Mouse (Mus musculus) embryonic facial prominence, embryonic 15.5 days (tissue): ENCODE measurements at regions not wholly inside any gene's neighbourhood (a gene's known extent, or its start where the extent isn't known, plus 50 kb on each side); places are given as distances from the start of the nearest gene placed in this dataset.

ENCODE experiments used
- ATAC-seq: fragments of 200-750 bp; cut with Nextera tagmentation; 2 replicates; pipeline ENCODE4 v1.8.0; 2017; ENCODE audit warnings: low read depth, moderate TSS enrichment; ENCODE audit not compliant: insufficient number of reproducible peaks, low FRiP score, low TSS enrichment
- H3K27ac ChIP-seq: fragments of 300-500 bp; sonication (generic); replicated peaks from 2 replicates; pipeline ENCODE4 v1.5.1; 2015; ENCODE audit warnings: mild to moderate bottlenecking, inconsistent platforms
- H3K27me3 ChIP-seq: fragments of 300-500 bp; sonication (generic); 2 replicates; pipeline ENCODE4 v1.6.1; 2015; ENCODE audit warnings: inconsistent platforms
- H3K36me3 ChIP-seq: fragments of 300-500 bp; sonication (generic); 2 replicates; pipeline ENCODE4 v1.6.1; 2015; ENCODE audit warnings: mild to moderate bottlenecking, inconsistent platforms
- H3K4me1 ChIP-seq: fragments of 300-500 bp; sonication (generic); 2 replicates; pipeline ENCODE4 v1.6.1; 2015; ENCODE audit warnings: inconsistent platforms
- H3K4me2 ChIP-seq: fragments of 300-500 bp; sonication (generic); replicated peaks from 2 replicates; pipeline ENCODE4 v1.6.1; 2015; ENCODE audit warnings: mild to moderate bottlenecking, inconsistent platforms
- H3K4me3 ChIP-seq: fragments of 300-500 bp; sonication (generic); replicated peaks from 2 replicates; pipeline ENCODE4 v1.5.1; 2015; ENCODE audit warnings: mild to moderate bottlenecking, inconsistent platforms
- H3K9ac ChIP-seq: fragments of 300-500 bp; sonication (generic); 2 replicates; pipeline ENCODE4 v1.6.1; 2015; ENCODE audit warnings: inconsistent platforms
- H3K9me3 ChIP-seq: fragments of 300-500 bp; sonication (generic); replicated peaks from 2 replicates; pipeline ENCODE4 v1.6.1; 2016; ENCODE audit warnings: inconsistent platforms
- WGBS: fragments of 180-500 bp; shearing (Covaris S2); methylation state at CpG from one replicate; pipeline ENCODE4 v1.1.7; 2015; 5-methylcytosine and 5-hydroxymethylcytosine counted together

GRCm38 (mm10) chr15:56858627-56859334 lies 618.6 kb downstream of the Slc22a22 start:
- no peaks in the 10 kb centered on the region for H3K36me3 ChIP-seq
- H3K9ac ChIP-seq, result no peak overlapping the region
- no peaks in the 10 kb centered on the region for H3K27me3 ChIP-seq
- H3K4me1 ChIP-seq, result 0 out of 2 replicates have a peak, but pooled peaks cover 3% of the 10 kb centered on the region
- no peak for ATAC-seq
- H3K4me3 ChIP-seq, result no peak overlapping the region
- H3K27ac ChIP-seq, result no peak overlapping the region
- H3K9me3 ChIP-seq, result no peaks in the 10 kb centered on the region
- 44% methylated on average over 4 of the region's 4 CpGs for WGBS
- no peak overlapping the region for H3K4me2 ChIP-seq

GRCm38 (mm10) chr15:56858134-56858533 lies 619.3 kb downstream of the Slc22a22 start:
- H3K4me3 ChIP-seq, result no peak overlapping the region
- H3K36me3 ChIP-seq, result no peaks in the 10 kb centered on the region
- H3K27me3 ChIP-seq, result no peaks in the 10 kb centered on the region
- no peaks in the 10 kb centered on the region for H3K9me3 ChIP-seq
- H3K4me2 ChIP-seq, result no peak overlapping the region
- H3K9ac ChIP-seq, result no peak overlapping the region
- H3K4me1 ChIP-seq, result 0 out of 2 replicates have a peak, but pooled peaks cover 3% of the 10 kb centered on the region
- WGBS, result 49% methylated on average over 3 of the region's 3 CpGs
- no peak overlapping the region for H3K27ac ChIP-seq
- no peak for ATAC-seq

GRCm38 (mm10) chr15:56856057-56856456 lies 621.4 kb downstream of the Slc22a22 start:
- no peak for ATAC-seq
- Histone ChIP-seq H3K36me3 (no peaks in the 10 kb centered on the region), H3K9me3 (no peaks in the 10 kb centered on the region), H3K27me3 (no peaks in the 10 kb centered on the region), H3K4me3 (no peak overlapping the region), H3K4me2 (no peak overlapping the region), H3K27ac (no peak overlapping the region), H3K4me1 (0 out of 2 replicates have a peak, but pooled peaks cover 3% of the 10 kb centered on the region), H3K9ac (no peak overlapping the region)
- WGBS, result 9% methylated on average over 2 of the region's 2 CpGs

GRCm38 (mm10) chr15:56853106-56853505 lies 624.3 kb downstream of the Slc22a22 start:
- Histone ChIP-seq H3K36me3 (no peaks in the 10 kb centered on the region), H3K27me3 (no peaks in the 10 kb centered on the region), H3K9ac (no peak overlapping the region), H3K4me1 (0 out of 2 replicates have a peak, but pooled peaks cover 3% of the 10 kb centered on the region), H3K4me3 (no peak overlapping the region), H3K9me3 (no peaks in the 10 kb centered on the region), H3K27ac (no peak overlapping the region), H3K4me2 (no peak overlapping the region)
- 45% methylated on average over 5 of the region's 5 CpGs for WGBS
- no peak for ATAC-seq

GRCm38 (mm10) chr15:56847469-56848128 lies 629.8 kb downstream of the Slc22a22 start:
- no peaks in the 10 kb centered on the region for H3K4me1 ChIP-seq
- no peak overlapping the region for H3K27ac ChIP-seq
- no peak overlapping the region for H3K9ac ChIP-seq
- ATAC-seq, result no peak
- H3K36me3 ChIP-seq, result no peaks in the 10 kb centered on the region
- H3K9me3 ChIP-seq, result no peaks in the 10 kb centered on the region
- no peak overlapping the region for H3K4me2 ChIP-seq
- H3K27me3 ChIP-seq, result no peaks in the 10 kb centered on the region
- H3K4me3 ChIP-seq, result no peak overlapping the region
- WGBS, result 80% methylated on average over 6 of the region's 6 CpGs

GRCm38 (mm10) chr15:56844574-56844973 lies 632.9 kb downstream of the Slc22a22 start:
- H3K36me3 ChIP-seq, result no peaks in the 10 kb centered on the region
- no peak for ATAC-seq
- 38% methylated on average over 1 of the region's 1 CpGs for WGBS
- no peak overlapping the region for H3K4me2 ChIP-seq
- no peak overlapping the region for H3K27ac ChIP-seq
- no peak overlapping the region for H3K4me3 ChIP-seq
- H3K27me3 ChIP-seq, result no peaks in the 10 kb centered on the region
- H3K9me3 ChIP-seq, result no peaks in the 10 kb centered on the region
- no peak overlapping the region for H3K9ac ChIP-seq
- no peaks in the 10 kb centered on the region for H3K4me1 ChIP-seq

GRCm38 (mm10) chr15:56841516-56841915 lies 635.9 kb downstream of the Slc22a22 start:
- H3K36me3 ChIP-seq, result no peaks in the 10 kb centered on the region
- no peak for ATAC-seq
- 83% methylated on average over 3 of the region's 3 CpGs for WGBS
- no peak overlapping the region for H3K27ac ChIP-seq
- H3K9ac ChIP-seq, result no peak overlapping the region
- H3K9me3 ChIP-seq, result no peaks in the 10 kb centered on the region
- no peaks in the 10 kb centered on the region for H3K4me1 ChIP-seq
- no peak overlapping the region for H3K4me2 ChIP-seq
- no peak overlapping the region for H3K4me3 ChIP-seq
- H3K27me3 ChIP-seq, result no peaks in the 10 kb centered on the region

- Histone ChIP-seq H3K9me3 (no peaks in the 10 kb centered on the region), H3K9ac (no peak overlapping the region), H3K4me2 (no peak overlapping the region), H3K4me3 (no peak overlapping the region), H3K27me3 (no peaks in the 10 kb centered on the region), H3K27ac (no peak overlapping the region), H3K4me1 (no peaks in the 10 kb centered on the region), H3K36me3 (no peaks in the 10 kb centered on the region)
- 91% methylated on average over 1 of the region's 1 CpGs for WGBS
- no peak for ATAC-seq
These were observed 640.1 kb downstream of the Slc22a22 start for GRCm38 (mm10) chr15:56837292-56837691.

GRCm38 (mm10) chr15:56834621-56835020 lies 642.8 kb downstream of the Slc22a22 start:
- no peak for ATAC-seq
- H3K4me1 ChIP-seq, result no peaks in the 10 kb centered on the region
- H3K27me3 ChIP-seq, result no peaks in the 10 kb centered on the region
- no peak overlapping the region for H3K4me3 ChIP-seq
- no peaks in the 10 kb centered on the region for H3K36me3 ChIP-seq
- no peaks in the 10 kb centered on the region for H3K9me3 ChIP-seq
- WGBS, result 77% methylated on average over 2 of the region's 2 CpGs
- no peak overlapping the region for H3K4me2 ChIP-seq
- no peak overlapping the region for H3K9ac ChIP-seq
- H3K27ac ChIP-seq, result no peak overlapping the region

GRCm38 (mm10) chr15:56832666-56833065 lies 644.8 kb downstream of the Slc22a22 start:
- no peak for ATAC-seq
- no peak overlapping the region for H3K4me3 ChIP-seq

GRCm38 (mm10) chr15:56820977-56821579 lies 656.3 kb downstream of the Slc22a22 start:
- H3K27me3 ChIP-seq, result no peaks in the 10 kb centered on the region
- no peaks in the 10 kb centered on the region for H3K9me3 ChIP-seq
- no peak overlapping the region for H3K4me2 ChIP-seq
- no peaks in the 10 kb centered on the region for H3K4me1 ChIP-seq
- no peak overlapping the region for H3K27ac ChIP-seq
- WGBS, result 58% methylated on average over 8 of the region's 8 CpGs
- no peak overlapping the region for H3K4me3 ChIP-seq
- ATAC-seq, result no peak
- no peak overlapping the region for H3K9ac ChIP-seq
- H3K36me3 ChIP-seq, result no peaks in the 10 kb centered on the region

More at GRCm38 (mm10) chr15:56832666-56833065, 644.8 kb downstream of the Slc22a22 start:
- H3K36me3 ChIP-seq, result no peaks in the 10 kb centered on the region
- no peaks in the 10 kb centered on the region for H3K9me3 ChIP-seq
- WGBS, result 87% methylated on average over 7 of the region's 7 CpGs
- H3K4me1 ChIP-seq, result no peaks in the 10 kb centered on the region
- no peak overlapping the region for H3K9ac ChIP-seq
- no peak overlapping the region for H3K27ac ChIP-seq
- H3K4me2 ChIP-seq, result no peak overlapping the region
- no peaks in the 10 kb centered on the region for H3K27me3 ChIP-seq
